Mouse (Mus musculus): ENCODE results near the gene Mark4. TPM values are rescaled to one million over a fixed set of nuclear protein-coding genes. Genes with fewer than 3 reads are reported as not detected.

Mark4 gene
- polyA plus RNA-seq, 1 experiment from 2014 or later: 34.8 TPM

DNA sequence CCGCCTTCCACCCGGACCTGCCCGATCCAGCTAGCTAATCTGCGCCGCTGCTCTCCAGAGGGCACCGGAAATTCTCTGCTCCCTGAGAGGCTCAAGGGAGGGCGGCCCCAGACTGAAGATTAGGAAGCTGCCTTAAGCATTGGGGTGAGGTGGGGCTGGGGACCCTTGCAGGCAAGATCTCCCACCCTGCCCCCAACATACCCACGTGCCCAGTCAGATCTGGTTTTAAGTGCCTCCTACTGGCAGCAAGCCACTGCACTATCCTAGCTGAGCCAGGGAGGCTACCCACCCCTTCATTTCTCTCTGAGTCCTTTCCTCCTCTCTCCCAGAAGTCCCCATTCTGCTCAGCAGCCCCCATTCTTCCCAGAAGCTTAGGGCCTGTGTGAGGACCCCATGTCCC lies 80.6 kb downstream of the Mark4 start:
- DNase-seq (ENCODE audit: low read depth, low spot score): no peak
- in situ Hi-C loops (cut with MboI; ENCODE audit: low pct_unique_long_range_greater_than_20kb): no loop called here
- no peak for TF ChIP-seq CTCF (IDR thresholded peaks at IDR 0.05)
- ChIA-PET POLR2A (interaction anchor here (0.8 kb wide), 1 partner anchor 18 kb away, joined by 3 read pairs; no protein-coding TSS in a partner anchor), CTCF (interaction anchor here (5.0 kb wide), 1 partner anchor 16 kb away, joined by 38 read pairs; the partner anchor contains the start of genes Cd3eap and Ppp1r13l)
- H3K27me3 ChIP-seq: no peaks in the 10 kb centered on the region
- ATAC-seq: no peak

DNA sequence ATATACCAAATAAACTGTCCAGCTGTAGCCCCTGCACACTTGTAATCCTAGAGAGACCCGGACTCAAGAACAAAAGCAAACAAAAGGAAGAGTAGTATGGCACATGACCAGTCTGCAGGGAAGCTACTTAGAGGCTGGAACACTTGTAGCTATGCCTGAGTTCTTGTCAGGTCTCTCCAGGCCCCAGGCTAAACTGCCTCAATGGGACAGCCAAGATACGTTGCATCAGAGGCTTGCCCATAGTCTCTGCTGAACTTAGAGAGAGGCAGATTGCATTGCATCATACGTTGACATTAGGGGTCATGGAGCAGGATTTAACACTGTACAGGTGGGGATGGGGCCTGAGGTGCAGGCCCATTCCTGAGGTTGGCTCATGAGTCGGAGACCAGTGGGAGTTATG lies 82.6 kb downstream of the Mark4 start:
- ATAC-seq (no peak), DNase-seq (ENCODE audit: low read depth, low spot score) (no peak)
- no peak for TF ChIP-seq CTCF (IDR thresholded peaks at IDR 0.05)
- H3K27me3 ChIP-seq: no peaks in the 10 kb centered on the region
- CTCF ChIA-PET: interaction anchor here (5.0 kb wide), 1 partner anchor 14 kb away, joined by 38 read pairs; the partner anchor contains the start of genes Cd3eap and Ppp1r13l
- POLR2A ChIA-PET: no interaction called here
- in situ Hi-C loops (cut with MboI; ENCODE audit: low pct_unique_long_range_greater_than_20kb): no loop called here

DNA sequence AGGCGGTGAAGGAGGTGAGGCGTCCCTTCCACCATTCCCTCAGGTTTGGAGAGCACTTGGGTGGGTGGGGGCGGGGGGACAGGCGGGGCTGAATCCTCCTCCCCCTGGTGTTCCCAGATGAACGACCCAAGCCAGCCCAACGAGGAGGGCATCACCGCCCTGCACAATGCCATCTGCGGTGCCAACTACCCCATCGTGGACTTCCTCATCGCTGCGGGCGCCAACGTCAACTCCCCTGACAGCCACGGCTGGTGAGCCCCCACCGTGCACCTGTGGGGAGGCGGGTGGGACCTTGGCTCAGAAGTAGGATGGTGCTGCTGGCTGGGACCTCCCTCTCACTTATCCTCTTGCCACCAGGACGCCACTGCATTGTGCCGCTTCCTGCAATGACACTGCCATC lies 83.3 kb downstream of the Mark4 start:
- ATAC-seq: no peak
- no peak for TF ChIP-seq CTCF (IDR thresholded peaks at IDR 0.05)
- ChIA-PET POLR2A (no interaction called here), CTCF (interaction anchor here (1.1 to 5.0 kb wide), 2 partner anchors 13 to 14 kb away, joined by 3 to 38 read pairs; partner anchors contain the start of genes Cd3eap and Ppp1r13l)
- in situ Hi-C loops (cut with MboI; ENCODE audit: low pct_unique_long_range_greater_than_20kb): no loop called here
- no peaks in the 10 kb centered on the region for H3K27me3 ChIP-seq
- no peak for DNase-seq (ENCODE audit: low read depth, low spot score)

Other genes starting within 250 kb of the Mark4 start
- gene Gpr4, start 246.3 kb downstream of the Mark4 start, polyA plus RNA-seq (2021): 0.19 TPM
- gene Opa3, start 230.5 kb downstream of the Mark4 start, polyA plus RNA-seq (2021): 39.2 TPM
- gene Vasp, start 187.0 kb downstream of the Mark4 start, polyA plus RNA-seq (2021): 142 TPM
- 0.14 TPM for gene Ppm1n, start 178.8 kb downstream of the Mark4 start, polyA plus RNA-seq (2021)
- 4.0 TPM for gene Rtn2, start 176.2 kb downstream of the Mark4 start, polyA plus RNA-seq (2021)
- 72.9 TPM for gene Fosb, start 148.8 kb downstream of the Mark4 start, polyA plus RNA-seq (2021)
- gene Ercc1, start 114.0 kb downstream of the Mark4 start, polyA plus RNA-seq (2021): 40.9 TPM
- gene Cd3eap, start 99.3 kb downstream of the Mark4 start, polyA plus RNA-seq (2021): 16.6 TPM
- 11.9 TPM for gene Ppp1r13l, start 99.1 kb downstream of the Mark4 start, polyA plus RNA-seq (2021)
- gene Ercc2, start 76.8 kb downstream of the Mark4 start, polyA plus RNA-seq (2021): 26.2 TPM
- 44.0 TPM for gene Klc3, start 54.7 kb downstream of the Mark4 start, polyA plus RNA-seq (2021)
- not detected for gene Ckm, start 54.0 kb downstream of the Mark4 start, polyA plus RNA-seq (2021)
- gene Exoc3l2, start 4.5 kb upstream of the Mark4 start, polyA plus RNA-seq (2021): not detected
- 9.8 TPM for gene Bloc1s3, start 49.5 kb upstream of the Mark4 start, polyA plus RNA-seq (2021)
- 36.5 TPM for gene Trappc6a, start 49.6 kb upstream of the Mark4 start, polyA plus RNA-seq (2021)
- gene Nkpd1, start 59.0 kb upstream of the Mark4 start, polyA plus RNA-seq (2021): 0.15 TPM
- gene Ppp1r37, start 104.3 kb upstream of the Mark4 start, polyA plus RNA-seq (2021): 65.5 TPM
- 0.23 TPM for gene Zfp296, start 118.5 kb upstream of the Mark4 start, polyA plus RNA-seq (2021)
- 89.6 TPM for gene Gemin7, start 118.8 kb upstream of the Mark4 start, polyA plus RNA-seq (2021)
- gene Clasrp, start 145.7 kb upstream of the Mark4 start, polyA plus RNA-seq (2021): 50.7 TPM
- 24.5 TPM for gene Relb, start 170.6 kb upstream of the Mark4 start, polyA plus RNA-seq (2021)
- gene Clptm1, start 206.2 kb upstream of the Mark4 start, polyA plus RNA-seq (2021): 154 TPM
- gene Apoc2, start 219.1 kb upstream of the Mark4 start, polyA plus RNA-seq (2021): not detected
- not detected for gene Gm44805, start 222.6 kb upstream of the Mark4 start, polyA plus RNA-seq (2021)
- 0.09 TPM for gene Apoc4, start 222.7 kb upstream of the Mark4 start, polyA plus RNA-seq (2021)
- gene Apoc1, start 233.8 kb upstream of the Mark4 start, polyA plus RNA-seq (2021): 1.6 TPM
- gene Apoe, start 240.4 kb upstream of the Mark4 start, polyA plus RNA-seq (2021): 6.0 TPM